Mouse (Mus musculus) CD8-positive naive resting alpha-beta T cell, adult 57 days (primary cell): ENCODE measurements around the gene Ddx54. TPM values are rescaled to one million over a fixed set of nuclear protein-coding genes. Genes with fewer than 3 reads are reported as not detected.

ENCODE experiments used
- total RNA-seq: library from RNA; stranded (reverse); gene quantifications from one replicate; pipeline ENCODE4 v1.2.4, GENCODE M21; 2023

Gene Ddx54
- 127 TPM for total RNA-seq

GRCm38 (mm10) chr5:120612442-120612821 lies at the start of gene Ddx54, which contains the start of gene Rita1:
Gene Ddx54 (plus strand): TSS chr5:120612739.
Gene Rita1 (minus strand): TSS chr5:120612589.

GRCm38 (mm10) chr5:120588569-120589094 lies 23.9 kb upstream of the Ddx54 start, which contains the start of the genes Tpcn1 and Iqcd:
Gene Tpcn1 (minus strand): TSS chr5:120588673.
Gene Iqcd (plus strand): TSS chr5:120589016.

GRCm38 (mm10) chr5:120634131-120634530 lies 21.6 kb downstream of the Ddx54 start, which contains the start of gene Cfap73:
Gene Cfap73 (minus strand): TSS chr5:120634235.

GRCm38 (mm10) chr5:120648569-120649373 lies 36.2 kb downstream of the Ddx54 start, which contains the start of gene Rasal1:
Gene Rasal1 (plus strand): TSS chr5:120648812.

Other genes with a start within 250 kb of the Ddx54 start
- not detected for gene Lhx5, start 181.0 kb upstream of the Ddx54 start, total RNA-seq
- 0.58 TPM for gene Sdsl, start 139.9 kb upstream of the Ddx54 start, total RNA-seq
- gene Sds, start 136.2 kb upstream of the Ddx54 start, total RNA-seq = not detected
- gene Plbd2, start 109.1 kb upstream of the Ddx54 start, total RNA-seq = 23.7 TPM
- 7.4 TPM for gene Slc8b1, start 101.6 kb upstream of the Ddx54 start, total RNA-seq
- gene Tpcn1, start 24.1 kb upstream of the Ddx54 start, total RNA-seq = 51.9 TPM
- 1.1 TPM for gene Iqcd, start 23.7 kb upstream of the Ddx54 start, total RNA-seq
- 4.3 TPM for gene Rita1, start 150 bp upstream of the Ddx54 start, total RNA-seq
- gene Cfap73, start 21.5 kb downstream of the Ddx54 start, total RNA-seq = not detected
- gene Rasal1, start 36.1 kb downstream of the Ddx54 start, total RNA-seq = 18.0 TPM
- gene Dtx1, start 99.2 kb downstream of the Ddx54 start, total RNA-seq = 280 TPM
- 4.1 TPM for gene Oas2, start 137.1 kb downstream of the Ddx54 start, total RNA-seq
- 13.6 TPM for gene Oas3, start 164.9 kb downstream of the Ddx54 start, total RNA-seq
- 1.2 TPM for gene Oas1e, start 182.8 kb downstream of the Ddx54 start, total RNA-seq
- gene Oas1c, start 199.8 kb downstream of the Ddx54 start, total RNA-seq = 16.8 TPM
- not detected for gene Oas1f, start 234.6 kb downstream of the Ddx54 start, total RNA-seq
- gene Oas1h, start 248.7 kb downstream of the Ddx54 start, total RNA-seq = not detected